Mouse (Mus musculus) central nervous system, embryonic 11.5 days (tissue): ENCODE data around the gene Lrrc29. TPM values are rescaled to one million over a fixed set of nuclear protein-coding genes. Genes with fewer than 3 reads are reported as not detected.

ENCODE experiments used
- polyA plus RNA-seq: library from polyadenylated mRNA; depleted of rRNA; stranded (reverse); fragments of >200 nt; gene quantifications from 2 replicates; pipeline ENCODE4 v1.2.3, GENCODE M21; 2012; rRNA removed

The Lrrc29 gene
- 1.9 and 3.0 TPM in 2 replicates for polyA plus RNA-seq

GRCm38 (mm10) chr8:105326141-105326672, at the start of gene Lrrc29, which contains the start of gene Tmem208:
Gene Lrrc29 (minus strand): TSS chr8:105326278.
Gene Tmem208 (plus strand): TSS chr8:105326354.

GRCm38 (mm10) chr8:105373032-105373431, 47.0 kb upstream of the Lrrc29 start, which contains the start of gene Plekhg4:
Gene Plekhg4 (plus strand): TSS chr8:105373274.

GRCm38 (mm10) chr8:105348450-105349095, 22.5 kb upstream of the Lrrc29 start, which contains the start of gene Slc9a5:
Gene Slc9a5 (plus strand): TSS chr8:105348843.

GRCm38 (mm10) chr8:105347428-105348221, 21.5 kb upstream of the Lrrc29 start, which contains the start of gene Fhod1:
Gene Fhod1 (minus strand): TSS chr8:105347953.

GRCm38 (mm10) chr8:105305211-105306145, 20.6 kb downstream of the Lrrc29 start, which contains the start of gene Elmo3:
Gene Elmo3 (plus strand): TSS chr8:105305601.

GRCm38 (mm10) chr8:105297511-105298192, 28.4 kb downstream of the Lrrc29 start, which contains the start of gene E2f4:
Gene E2f4 (plus strand): TSS chr8:105297663.

GRCm38 (mm10) chr8:105295895-105296573, 30.0 kb downstream of the Lrrc29 start, which contains the start of gene Exoc3l:
Gene Exoc3l (minus strand): TSS chr8:105296101.

GRCm38 (mm10) chr8:105289805-105290460, 36.1 kb downstream of the Lrrc29 start, which contains the start of gene 4931428F04Rik:
Gene 4931428F04Rik (minus strand): TSS chr8:105289864.

GRCm38 (mm10) chr8:105275840-105276239, 50.2 kb downstream of the Lrrc29 start, which contains the start of gene Nol3:
Gene Nol3 (plus strand): TSS chr8:105276140.

GRCm38 (mm10) chr8:105269461-105269947, 56.6 kb downstream of the Lrrc29 start, which contains the start of gene Hsf4:
Gene Hsf4 (plus strand): TSS chr8:105269801.

GRCm38 (mm10) chr8:105264024-105264982, 61.8 kb downstream of the Lrrc29 start, which contains the start of the genes Tradd and Fbxl8:
Gene Tradd (minus strand): TSS chr8:105264609.
Gene Fbxl8 (plus strand): TSS chr8:105264648.

Other genes with a start within 250 kb of the Lrrc29 start
- not detected in 2 replicates for gene Ces3b, start 242.5 kb downstream of the Lrrc29 start, polyA plus RNA-seq
- gene Ces4a, start 194.5 kb downstream of the Lrrc29 start, polyA plus RNA-seq, result not detected in 2 replicates
- 33.6 and 64.2 TPM in 2 replicates for gene Cbfb, start 155.6 kb downstream of the Lrrc29 start, polyA plus RNA-seq
- gene D230025D16Rik, start 101.1 kb downstream of the Lrrc29 start, polyA plus RNA-seq, result 19.5 and 27.4 TPM in 2 replicates
- gene B3gnt9, start 71.1 kb downstream of the Lrrc29 start, polyA plus RNA-seq, result 5.5 and 7.9 TPM in 2 replicates
- 7.0 and 9.8 TPM in 2 replicates for gene Tradd, start 61.7 kb downstream of the Lrrc29 start, polyA plus RNA-seq
- gene Fbxl8, start 61.6 kb downstream of the Lrrc29 start, polyA plus RNA-seq, result 0.94 and 1.1 TPM in 2 replicates
- 0.14 and 0.31 TPM in 2 replicates for gene Hsf4, start 56.5 kb downstream of the Lrrc29 start, polyA plus RNA-seq
- gene Nol3, start 50.1 kb downstream of the Lrrc29 start, polyA plus RNA-seq, result 1.3 and 1.8 TPM in 2 replicates
- gene 4931428F04Rik, start 36.4 kb downstream of the Lrrc29 start, polyA plus RNA-seq, result 49.0 and 56.8 TPM in 2 replicates
- 11.9 and 13.4 TPM in 2 replicates for gene Exoc3l, start 30.2 kb downstream of the Lrrc29 start, polyA plus RNA-seq
- 125 and 133 TPM in 2 replicates for gene E2f4, start 28.6 kb downstream of the Lrrc29 start, polyA plus RNA-seq
- gene Elmo3, start 20.7 kb downstream of the Lrrc29 start, polyA plus RNA-seq, result 2.1 and 3.4 TPM in 2 replicates
- 51.1 and 89.1 TPM in 2 replicates for gene Tmem208, start 76 bp upstream of the Lrrc29 start, polyA plus RNA-seq
- gene Fhod1, start 21.7 kb upstream of the Lrrc29 start, polyA plus RNA-seq, result 18.4 and 21.0 TPM in 2 replicates
- 28.6 and 31.2 TPM in 2 replicates for gene Slc9a5, start 22.6 kb upstream of the Lrrc29 start, polyA plus RNA-seq
- 3.6 and 3.9 TPM in 2 replicates for gene Plekhg4, start 47.0 kb upstream of the Lrrc29 start, polyA plus RNA-seq
- gene Kctd19, start 87.2 kb upstream of the Lrrc29 start, polyA plus RNA-seq, result not detected in 2 replicates
- 2.1 and 4.3 TPM in 2 replicates for gene Lrrc36, start 87.3 kb upstream of the Lrrc29 start, polyA plus RNA-seq
- 60.2 and 72.4 TPM in 2 replicates for gene Tppp3, start 145.2 kb upstream of the Lrrc29 start, polyA plus RNA-seq
- gene Zdhhc1, start 170.6 kb upstream of the Lrrc29 start, polyA plus RNA-seq, result 34.5 and 38.7 TPM in 2 replicates
- 19.6 and 32.8 TPM in 2 replicates for gene Hsd11b2, start 192.5 kb upstream of the Lrrc29 start, polyA plus RNA-seq
- gene Atp6v0d1, start 239.8 kb upstream of the Lrrc29 start, polyA plus RNA-seq, result 81.3 and 99.4 TPM in 2 replicates